Mouse (Mus musculus): ENCODE data around the gene 4930596D02Rik.

Gene 4930596D02Rik

DNA sequence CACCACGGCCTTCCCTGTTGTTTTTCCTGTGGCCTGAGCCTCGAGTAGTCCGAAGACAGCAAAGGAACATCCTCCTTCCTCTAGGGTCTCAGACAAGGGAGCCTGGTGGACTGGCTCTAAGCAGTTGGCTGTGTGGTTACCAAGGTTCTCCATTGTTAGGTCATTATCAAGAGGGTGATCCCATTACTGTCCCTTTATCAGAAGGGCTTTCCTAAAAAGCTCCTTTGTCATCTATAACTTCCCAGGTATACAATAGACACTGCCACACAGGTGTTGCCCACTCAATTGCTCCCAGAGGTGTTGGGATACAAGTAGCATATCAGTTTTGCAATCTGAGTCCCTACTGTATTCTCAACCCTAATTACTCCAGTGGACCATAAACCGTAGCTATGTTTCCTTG is at the start of gene 4930596D02Rik:
4930596D02Rik (minus strand) TSS at position 101 of the 400 bp plus-strand sequence.
- no peak for DNase-seq (ENCODE audit: low spot score)

DNA sequence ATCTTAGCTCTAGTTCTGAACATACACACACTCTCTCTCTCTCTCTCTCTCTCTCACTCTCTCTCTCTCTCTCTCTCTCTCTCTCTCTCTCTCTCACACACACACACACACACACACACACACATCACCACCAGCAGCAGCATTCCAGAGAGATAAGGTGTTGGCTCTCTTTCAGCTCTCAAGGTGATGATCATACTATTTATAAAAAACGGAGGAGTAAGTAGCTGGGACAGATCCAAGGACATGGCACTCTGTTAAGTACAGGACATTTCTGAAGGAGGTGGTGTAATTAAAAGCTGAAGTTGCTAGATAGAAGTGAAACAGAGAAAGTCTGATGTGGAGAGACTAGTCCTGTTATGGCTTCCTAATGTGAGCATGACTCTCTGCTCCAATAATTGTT is 41.5 kb upstream of the 4930596D02Rik start:
- no peak for DNase-seq (ENCODE audit: low spot score)

DNA sequence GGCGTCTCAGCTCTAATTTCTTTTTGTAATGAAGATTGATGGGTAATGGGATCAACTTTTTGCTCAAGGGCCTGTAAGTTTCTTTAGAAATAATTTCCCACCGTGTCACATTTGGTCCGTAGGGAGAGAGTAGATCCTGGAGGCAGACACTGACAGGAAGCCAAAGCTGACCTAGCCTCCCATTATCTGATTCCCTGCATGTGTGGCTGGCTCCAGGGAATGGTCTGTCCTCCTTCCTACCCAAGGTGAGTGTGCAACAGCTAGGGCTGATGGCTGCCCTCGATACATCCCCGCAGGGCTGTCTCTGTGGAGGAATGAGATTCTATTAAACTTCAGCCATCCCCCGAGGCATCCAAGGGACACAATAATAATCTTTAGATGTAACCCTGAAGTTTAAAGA is 33.5 kb upstream of the 4930596D02Rik start:
- no peak for DNase-seq (ENCODE audit: low spot score)

DNA sequence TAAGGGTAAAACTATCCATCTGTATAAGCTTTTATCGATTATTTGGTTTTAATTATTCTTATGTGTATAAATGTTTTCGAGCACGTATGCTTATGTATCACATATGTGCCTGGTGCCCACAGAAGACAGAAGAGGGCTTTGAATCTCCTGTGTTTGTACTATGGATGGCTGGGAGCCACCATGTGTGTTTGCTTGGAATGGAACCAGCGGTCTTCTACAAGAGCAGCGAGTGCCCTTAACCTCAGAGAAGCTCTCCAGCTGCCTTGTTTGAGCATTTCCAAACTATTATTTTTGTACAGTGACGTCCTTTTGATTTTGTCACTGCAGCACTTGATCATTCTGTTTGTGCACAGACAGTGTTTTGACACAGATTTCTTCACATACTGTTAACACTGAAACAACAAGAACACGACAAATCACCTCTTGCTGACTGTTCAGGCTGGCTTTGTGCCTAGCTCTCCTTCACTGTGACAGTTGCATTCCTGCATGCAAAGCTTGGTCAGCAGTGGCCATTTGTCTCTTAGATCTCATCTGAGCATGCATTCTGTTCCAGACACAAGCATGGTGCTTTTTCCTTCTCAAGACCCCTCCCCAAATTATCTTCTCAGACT is 30.4 kb upstream of the 4930596D02Rik start:
- DNase-seq (ENCODE audit: low spot score), result no peak

DNA sequence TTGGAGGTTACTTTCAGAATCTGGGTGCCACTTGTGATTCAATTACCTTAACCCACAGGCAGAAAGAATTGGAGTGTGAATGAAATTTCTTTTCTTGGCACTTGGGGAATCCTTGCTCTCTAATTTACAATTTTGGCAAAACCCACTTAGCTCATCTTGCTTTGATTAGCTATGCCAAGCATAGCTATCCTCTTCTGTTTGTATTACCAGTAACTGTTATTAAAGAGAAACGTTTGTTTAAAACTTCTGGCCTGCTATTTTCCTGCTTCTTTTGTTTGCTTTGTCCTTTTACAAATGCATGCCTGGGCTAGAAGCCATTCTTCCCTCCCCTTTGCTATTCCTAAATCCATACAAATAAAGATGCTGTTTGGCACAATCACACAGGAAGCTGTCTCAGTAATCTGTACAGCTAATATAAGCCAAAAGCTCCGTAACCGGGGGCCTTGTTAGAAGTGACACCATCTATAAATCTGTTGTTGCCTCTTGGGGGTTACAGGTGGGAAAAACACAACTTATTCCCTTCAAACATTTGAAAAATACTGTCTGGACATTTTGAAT is 19.0 kb downstream of the 4930596D02Rik start:
- no peak for DNase-seq (ENCODE audit: low spot score)

DNA sequence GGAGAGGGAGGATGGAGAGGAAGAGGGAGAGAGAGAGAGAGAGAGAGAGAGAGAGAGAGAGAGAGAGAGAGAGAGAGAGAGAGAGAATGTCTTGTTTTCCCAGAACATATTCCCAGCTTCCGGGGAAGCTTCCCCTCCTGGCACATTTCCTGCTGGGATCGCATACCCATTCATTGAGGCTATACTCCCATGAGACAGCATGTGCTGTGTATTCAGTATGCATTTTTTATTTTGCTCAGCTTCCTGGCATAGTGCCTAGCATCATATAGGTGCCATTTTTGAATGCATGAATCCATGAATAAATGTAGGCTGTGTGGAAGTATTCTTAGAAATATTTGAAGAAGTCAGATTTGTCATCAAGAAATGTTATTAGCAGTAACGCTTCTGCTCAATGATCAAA is 31.7 kb downstream of the 4930596D02Rik start:
- no peak for DNase-seq (ENCODE audit: low spot score)

DNA sequence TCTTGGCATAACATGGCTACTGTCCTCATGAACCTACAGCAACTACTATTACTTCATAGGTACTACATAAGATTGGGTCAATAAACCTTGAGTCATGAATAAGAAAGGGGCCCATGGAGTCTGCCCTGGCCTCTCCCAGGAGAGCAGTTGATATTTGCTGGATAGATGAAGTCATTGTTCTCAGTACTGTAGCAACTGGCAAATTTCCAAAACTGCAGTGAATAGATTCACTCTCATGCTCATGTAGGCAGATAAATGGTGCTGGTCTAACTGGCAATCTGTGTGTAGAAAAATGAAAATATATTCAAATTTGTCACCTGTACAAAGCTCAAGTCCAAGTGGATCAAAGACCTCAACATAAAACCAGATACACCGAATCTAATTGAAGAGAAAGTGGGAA is 38.5 kb downstream of the 4930596D02Rik start:
- DNase-seq (ENCODE audit: low spot score), result no peak
